Mouse (Mus musculus) heart, postnatal 36 days (tissue): ENCODE results near the gene Tapt1. TPM values are rescaled to one million over a fixed set of nuclear protein-coding genes. Genes with fewer than 3 reads are reported as not detected.

Experiments
- DNase-seq, 2 experiments: peaks; one replicate each; pipeline ENCODE4 v3.0.0; 2021 to 2022
- intact Hi-C: fragments of 180-260 bp; cut with DNase I; formaldehyde crosslinking; loops from one replicate; pipeline ENCODE4 v1.15.1; 2025
- total RNA-seq, 2 experiments: library from RNA; stranded (reverse); gene quantifications; 2 replicates each; pipeline ENCODE4 v1.2.3; 2021

Gene Tapt1
- total RNA-seq, result 10 to 100 TPM; 20.8 to 21.9 TPM

DNA sequence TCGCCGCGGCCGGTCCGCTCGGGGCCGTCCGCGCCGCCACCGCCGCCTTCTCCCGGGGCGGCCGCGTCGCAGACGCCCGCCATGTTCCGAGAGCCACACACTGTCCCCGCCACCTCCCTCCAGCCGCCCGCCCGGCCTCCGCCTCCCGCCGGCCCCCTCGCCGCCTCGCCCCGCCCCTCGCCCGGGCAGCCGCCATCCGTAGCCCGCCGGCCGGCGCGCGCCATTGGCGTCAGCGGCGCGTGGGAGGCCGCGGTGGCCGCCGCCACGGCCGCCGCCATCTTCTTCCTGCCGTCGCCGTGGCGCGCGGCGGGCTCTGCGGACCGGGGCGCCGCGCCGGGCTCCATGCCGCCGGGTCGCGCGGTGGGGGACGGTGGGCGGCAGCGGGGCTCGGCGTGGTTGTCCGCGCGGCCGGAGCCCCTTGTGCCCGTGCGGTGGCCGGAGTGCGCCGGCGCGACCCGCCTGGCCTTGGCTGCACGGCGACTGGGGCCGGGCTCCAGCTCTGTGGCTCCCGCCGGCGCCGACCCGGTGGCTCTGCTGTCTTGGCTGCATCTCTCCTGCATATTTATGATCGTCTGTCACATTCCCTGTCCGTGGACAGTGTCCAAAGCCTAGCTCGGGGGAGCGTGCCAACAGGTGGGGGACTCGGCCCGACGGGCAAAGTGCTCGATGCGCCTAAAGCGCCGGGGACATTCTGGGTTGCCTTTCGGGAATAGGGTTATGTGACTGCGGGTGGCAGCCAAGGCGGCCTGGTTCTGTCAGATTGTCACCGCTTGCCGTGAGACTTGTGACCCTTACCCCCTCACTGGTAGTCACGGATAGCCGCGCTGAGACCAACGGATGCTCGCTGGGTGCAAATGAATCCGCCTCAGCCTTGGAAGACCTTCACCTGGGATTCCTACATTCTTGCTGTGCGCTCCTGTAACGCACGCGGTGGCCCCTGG lies at the start of gene Tapt1:
Tapt1 (minus strand) TSS at position 106 of the 941 bp plus-strand sequence.
- intact Hi-C loops, result loop anchor here (5.0 to 10.0 kb wide), 3 partner anchors 1221 to 1441 kb away; partner anchors contain the start of genes Med28 and Ncapg
- peak; percentile 90 to 91 for DNase-seq

- intact Hi-C loops, result no loop called here
Measured at GRCm38 (mm10) chr5:44271564-44271963, 45.1 kb upstream of the Tapt1 start.

DNA sequence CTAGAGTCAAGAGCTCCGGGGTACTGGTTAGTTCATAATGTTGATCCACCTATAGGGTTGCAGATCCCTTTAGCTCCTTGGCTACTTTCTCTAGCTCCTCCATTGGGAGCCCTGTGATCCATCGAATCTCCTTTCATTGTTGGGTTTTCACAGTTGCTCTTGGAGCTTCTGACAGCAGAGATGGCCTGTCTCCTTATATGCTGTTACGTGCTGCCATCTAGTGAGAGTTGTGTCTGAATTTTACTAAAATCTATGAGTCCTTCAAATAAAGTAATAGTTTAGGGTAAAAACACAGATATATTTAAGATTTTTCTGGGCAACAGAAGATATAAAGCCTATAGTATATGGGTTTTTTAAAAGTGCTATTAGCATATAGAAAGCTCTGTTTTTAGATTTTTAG lies 42.1 kb upstream of the Tapt1 start:
- DNase-seq, result peak in 1 of 2 experiments; percentile 6
- intact Hi-C loops, result loop anchor here (1.0 to 10.0 kb wide), 3 partner anchors 101 to 434 kb away; no protein-coding TSS in a partner anchor

More at GRCm38 (mm10) chr5:44271564-44271963, 45.1 kb upstream of the Tapt1 start:
- no peak for DNase-seq

- intact Hi-C loops, result loop anchor here (5.0 to 10.0 kb wide), 2 partner anchors 39 to 427 kb away; no protein-coding TSS in a partner anchor
- DNase-seq, result no peak
Measured at GRCm38 (mm10) chr5:44261691-44262090, 35.3 kb upstream of the Tapt1 start.

- intact Hi-C loops, result loop anchor here (5.0 to 10.0 kb wide), 2 partner anchors 39 to 426 kb away; no protein-coding TSS in a partner anchor
- no peak for DNase-seq
Measured at GRCm38 (mm10) chr5:44261172-44261571, 34.7 kb upstream of the Tapt1 start.

DNA sequence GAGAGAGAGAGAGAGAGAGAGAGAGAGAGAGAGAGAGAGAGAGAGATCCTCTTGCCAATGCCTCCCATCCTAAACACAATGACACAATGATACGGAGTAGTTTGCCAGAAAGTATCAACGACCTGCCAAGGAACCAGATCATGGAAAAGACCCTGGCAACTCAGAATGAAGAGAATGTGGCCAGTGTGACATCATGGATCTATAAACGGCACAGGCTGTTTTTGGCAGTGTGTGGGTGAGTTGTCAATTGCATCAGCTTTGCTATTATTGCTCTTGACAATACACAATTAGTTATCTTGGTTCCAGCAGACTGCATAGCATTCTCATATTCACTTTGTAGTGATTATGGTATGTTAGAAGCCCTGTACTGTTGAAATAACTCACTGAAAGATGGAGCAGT lies 33.3 kb upstream of the Tapt1 start:
- intact Hi-C loops, result loop anchor here (5.0 to 10.0 kb wide), 2 partner anchors 37 to 425 kb away; no protein-coding TSS in a partner anchor
- DNase-seq, result no peak

- DNase-seq, result no peak
- intact Hi-C loops, result no loop called here
Measured at GRCm38 (mm10) chr5:44258163-44258562, 31.7 kb upstream of the Tapt1 start.

- intact Hi-C loops, result no loop called here
- DNase-seq, result no peak
Measured at GRCm38 (mm10) chr5:44257401-44257800, 31.0 kb upstream of the Tapt1 start.

DNA sequence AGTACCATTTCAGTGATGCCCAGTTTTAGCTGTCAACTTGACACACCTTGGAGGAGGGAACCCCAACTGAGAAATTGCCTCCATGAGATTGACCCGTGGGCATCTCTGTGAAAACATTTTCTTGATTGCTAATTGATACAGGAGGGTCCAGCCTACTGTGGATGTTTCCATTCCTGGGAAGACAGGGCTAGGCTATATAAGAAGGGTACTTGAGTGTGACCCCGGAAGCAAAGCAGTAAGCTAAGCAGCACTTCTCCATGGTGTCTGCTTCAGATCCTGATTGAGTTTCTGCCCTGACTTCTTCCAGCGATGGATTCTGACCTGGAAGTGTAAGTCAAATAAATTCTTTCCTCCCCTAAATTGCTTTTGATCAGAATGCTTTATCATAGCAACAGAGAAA lies 30.1 kb upstream of the Tapt1 start:
- intact Hi-C loops, result no loop called here

DNA sequence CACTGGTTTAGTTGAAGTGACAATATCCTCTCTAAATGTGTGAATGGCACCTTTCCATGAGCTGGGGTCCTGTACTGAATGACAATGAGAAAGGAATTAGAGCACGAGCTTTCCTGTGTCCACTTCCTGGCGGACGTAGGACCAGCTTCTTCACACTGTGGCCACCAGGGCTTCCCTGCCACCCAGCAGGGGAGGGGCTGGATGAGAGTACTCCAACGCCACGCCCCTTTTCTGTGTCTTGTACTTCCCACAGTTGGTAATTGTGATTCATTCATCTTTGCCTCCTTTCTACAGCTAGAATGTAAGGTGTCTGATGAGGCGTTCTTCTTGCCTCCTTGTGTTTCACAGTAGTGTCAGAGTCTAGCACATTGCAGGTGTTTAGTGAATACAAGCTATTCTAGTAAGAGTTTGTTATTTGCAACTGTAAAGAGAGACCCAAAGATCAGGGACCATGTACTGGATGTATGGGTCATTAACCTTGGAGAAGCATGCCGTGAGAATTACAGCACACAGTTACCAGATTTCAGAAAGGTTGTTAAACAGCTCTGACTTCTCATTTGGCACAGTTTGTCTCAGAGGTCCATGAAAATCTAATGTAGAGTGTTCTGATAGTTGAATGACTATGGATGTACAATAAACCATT lies 29.5 kb upstream of the Tapt1 start:
- no peak for DNase-seq
- intact Hi-C loops, result no loop called here

More for the DNA sequence above, 30.1 kb upstream of the Tapt1 start:
- DNase-seq, result no peak

- intact Hi-C loops, result no loop called here
- DNase-seq, result no peak
Measured at GRCm38 (mm10) chr5:44253449-44253848, 27.0 kb upstream of the Tapt1 start.

DNA sequence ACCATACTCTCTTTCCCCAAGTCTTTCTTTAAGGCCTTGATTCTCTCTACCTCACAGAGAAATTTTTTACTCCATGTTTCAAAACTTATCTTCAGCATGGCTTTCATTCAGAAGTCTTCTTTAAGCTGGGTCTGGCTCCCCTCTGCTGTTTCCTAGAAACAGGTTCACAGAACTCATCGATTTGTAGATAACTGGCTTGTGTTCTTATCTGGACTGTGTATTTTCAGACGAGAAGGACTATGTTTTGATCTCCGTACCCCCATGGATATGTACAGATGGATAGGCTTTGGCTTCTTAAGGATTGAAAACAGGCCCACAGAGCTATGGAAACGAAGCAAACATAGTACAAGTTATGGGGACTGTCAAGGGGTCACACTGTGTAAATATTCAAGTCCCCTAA lies 26.0 kb upstream of the Tapt1 start:
- no peak for DNase-seq
- intact Hi-C loops, result no loop called here

DNA sequence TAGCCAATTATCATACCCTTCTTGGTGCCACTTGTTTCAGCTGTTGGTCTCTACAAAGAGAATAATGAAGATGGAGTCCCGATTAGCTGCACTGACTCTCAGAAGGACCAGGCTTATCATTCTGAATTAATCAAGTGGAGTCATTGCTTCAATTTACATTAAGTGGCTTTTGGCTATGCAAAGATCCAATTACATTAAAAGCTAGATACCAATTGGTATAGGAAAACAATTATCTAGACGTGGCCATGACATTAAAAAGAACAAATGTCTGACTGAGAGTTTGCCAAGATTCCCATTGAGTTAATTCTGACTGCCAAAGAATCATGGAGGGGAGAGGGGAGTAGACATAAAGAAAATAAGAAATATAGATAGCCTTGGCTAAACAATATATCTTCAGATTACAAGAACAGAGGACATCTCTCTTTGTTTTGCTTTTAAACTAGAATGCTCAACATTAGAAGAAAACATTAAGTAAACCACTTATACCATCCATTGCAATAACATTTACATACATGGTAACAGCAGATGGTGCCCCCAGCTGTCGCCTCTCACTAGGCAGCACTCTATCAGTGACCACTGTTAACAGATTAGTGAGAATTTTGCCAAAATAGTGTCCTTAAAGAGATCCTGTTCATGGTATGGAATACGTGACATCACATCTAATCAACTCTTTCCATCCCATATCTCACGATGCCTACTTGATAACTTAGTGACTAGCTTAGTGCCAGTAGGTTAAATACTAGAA lies 24.0 kb upstream of the Tapt1 start:
- DNase-seq, result no peak
- intact Hi-C loops, result no loop called here

GRCm38 (mm10) chr5:44249363-44249762 lies 22.9 kb upstream of the Tapt1 start:
- no peak for DNase-seq
- intact Hi-C loops, result no loop called here

GRCm38 (mm10) chr5:44246493-44247217 lies 20.2 kb upstream of the Tapt1 start:
- no peak for DNase-seq
- intact Hi-C loops, result no loop called here

DNA sequence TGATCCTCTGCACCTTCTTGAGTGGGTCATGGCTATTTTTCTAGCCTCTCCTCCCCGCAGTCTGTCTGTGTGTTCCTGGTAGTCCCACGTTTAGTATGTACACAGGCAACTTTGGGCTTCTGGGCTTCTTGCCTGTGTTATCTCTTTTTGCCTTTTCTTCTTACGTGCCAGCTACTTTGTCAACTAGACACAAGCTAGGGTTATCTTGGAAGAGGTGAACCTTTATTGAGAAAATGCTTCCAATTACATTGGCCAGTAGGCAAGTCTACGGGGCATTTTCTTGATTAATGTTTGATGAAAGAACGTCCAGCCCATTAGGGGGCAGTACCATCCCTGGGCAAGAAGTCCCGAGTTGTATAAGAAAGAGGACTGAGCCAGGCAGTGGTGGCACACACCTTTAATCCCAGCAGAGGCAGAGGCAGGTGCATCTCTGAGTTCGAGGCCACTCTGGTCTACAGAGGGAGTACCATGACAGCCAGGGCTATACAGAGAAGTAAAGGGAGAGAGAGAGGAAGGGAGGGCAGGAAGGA lies 18.5 kb upstream of the Tapt1 start:
- no peak for DNase-seq
- intact Hi-C loops, result no loop called here

DNA sequence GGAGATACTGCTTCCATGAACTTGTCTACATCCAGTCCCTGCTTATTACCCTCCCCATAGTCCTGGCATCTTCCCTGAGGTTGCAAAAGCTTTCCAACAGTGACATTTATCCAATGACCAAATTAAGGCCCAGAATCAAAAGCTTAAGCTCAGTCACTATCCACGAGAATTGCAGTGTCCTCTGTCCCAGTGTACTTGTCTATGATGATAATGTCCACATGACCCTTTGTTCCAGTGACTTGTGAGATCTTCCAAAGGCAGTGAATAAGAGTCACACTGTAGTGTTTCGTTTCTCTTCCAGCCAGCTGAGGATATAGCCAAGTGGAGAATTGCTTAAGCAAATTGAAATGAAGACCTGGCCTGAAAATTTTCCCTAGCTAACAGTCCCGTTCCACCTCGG lies 16.4 kb upstream of the Tapt1 start:
- DNase-seq, result no peak
- intact Hi-C loops, result no loop called here

DNA sequence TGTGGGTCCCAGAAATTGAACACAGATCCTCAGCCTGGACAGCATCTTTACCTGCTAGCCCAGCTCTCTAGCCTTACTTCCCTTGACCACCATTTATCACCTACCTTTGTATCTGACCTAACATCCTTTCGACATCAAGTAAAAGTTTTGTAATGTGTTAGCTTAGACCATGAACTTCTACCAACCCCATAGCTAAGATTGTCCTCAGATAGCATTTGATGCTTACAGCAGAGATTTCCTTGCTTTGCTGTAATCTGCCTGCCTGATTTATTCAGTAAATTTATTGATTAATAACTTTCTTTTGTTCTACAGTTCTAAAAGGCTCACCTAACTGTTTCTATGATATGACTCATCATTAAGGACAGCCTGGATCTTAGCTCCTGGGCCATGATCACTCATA lies 15.3 kb upstream of the Tapt1 start:
- DNase-seq, result no peak
- intact Hi-C loops, result no loop called here
